Mouse (Mus musculus): ENCODE data around the gene Pou2f2.

The Pou2f2 gene

DNA sequence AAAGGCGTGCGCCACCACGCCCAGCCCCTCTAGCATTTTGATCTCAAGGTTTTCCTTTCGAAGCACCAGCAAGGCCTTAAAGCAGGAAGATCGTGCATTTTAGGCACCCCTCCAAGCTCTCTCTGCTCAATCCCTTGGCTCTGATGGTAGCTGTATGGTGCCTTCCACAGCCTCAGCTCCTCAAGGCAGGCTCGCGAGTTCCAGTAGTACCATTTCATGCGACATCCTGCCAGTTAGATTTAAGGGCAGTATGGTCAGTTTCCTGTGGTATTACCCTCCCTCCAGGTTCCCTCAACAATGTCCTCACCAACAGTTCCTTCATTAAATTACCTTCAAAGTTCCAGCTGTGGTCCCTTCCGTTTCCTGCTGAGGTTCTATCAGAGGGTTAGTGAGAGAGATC lies 16.6 kb upstream of the Pou2f2 start:
- no peak for DNase-seq (ENCODE audit: extremely low spot score, low read depth, low spot score)

DNA sequence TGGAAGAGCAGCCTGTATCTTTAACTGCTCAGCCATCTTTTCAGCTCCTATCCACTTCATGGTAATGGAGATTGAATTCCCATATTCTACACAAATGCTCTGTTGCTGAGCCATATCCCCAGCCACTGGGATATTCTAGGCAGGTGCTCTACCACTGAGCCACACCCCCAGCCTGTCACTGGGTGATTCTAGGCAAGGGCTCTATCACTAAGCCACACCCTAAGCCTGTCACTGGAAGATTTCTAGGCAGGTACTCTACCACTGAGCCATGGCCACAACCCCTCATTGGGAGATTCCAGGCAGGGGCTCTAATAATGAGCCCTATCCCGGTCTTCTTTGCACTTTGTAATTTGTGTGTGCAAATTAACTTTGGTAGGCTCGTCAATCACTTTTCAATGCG lies 15.6 kb upstream of the Pou2f2 start:
- no peak for DNase-seq (ENCODE audit: extremely low spot score, low read depth, low spot score)

DNA sequence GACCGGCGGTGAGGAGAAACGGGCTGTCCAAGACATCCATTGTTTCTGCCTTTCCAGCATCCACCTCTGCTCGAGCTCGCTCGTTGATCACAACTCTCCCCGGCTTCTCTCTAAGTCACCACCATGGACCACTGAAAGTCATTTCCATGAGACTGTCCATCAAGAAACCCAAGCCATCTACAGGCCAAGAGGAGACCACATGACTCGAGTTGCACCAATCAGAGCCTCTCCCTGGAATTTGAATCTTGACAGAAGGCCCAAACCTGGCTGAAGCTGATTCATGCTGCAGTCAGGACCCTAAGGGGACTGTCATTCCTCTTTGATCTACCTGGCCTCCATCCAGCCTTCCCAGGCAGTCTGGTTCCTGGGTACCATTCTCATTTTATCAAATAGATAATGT lies 12.6 kb upstream of the Pou2f2 start:
- DNase-seq (ENCODE audit: extremely low spot score, low read depth, low spot score) = no peak

DNA sequence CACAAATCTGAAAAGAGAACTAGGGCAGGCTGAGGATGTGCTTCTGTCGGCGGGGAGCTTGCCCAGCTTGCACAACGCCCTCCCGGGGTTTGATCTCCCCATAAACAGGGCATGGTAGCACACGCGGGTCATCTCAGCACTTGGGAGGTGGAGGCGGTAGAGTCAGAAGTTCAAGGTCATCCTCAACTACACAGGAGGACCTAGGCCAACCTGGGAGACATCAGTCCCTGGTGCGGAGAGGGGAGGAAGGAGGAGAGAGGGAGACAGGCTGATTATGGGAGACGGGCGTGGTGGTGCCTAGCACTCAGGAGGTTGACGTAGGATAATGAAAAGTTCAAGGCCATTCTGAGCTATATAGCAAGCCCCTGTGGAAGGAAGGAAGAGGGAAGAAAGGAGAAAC lies 11.3 kb upstream of the Pou2f2 start:
- no peak for DNase-seq (ENCODE audit: extremely low spot score, low read depth, low spot score)

DNA sequence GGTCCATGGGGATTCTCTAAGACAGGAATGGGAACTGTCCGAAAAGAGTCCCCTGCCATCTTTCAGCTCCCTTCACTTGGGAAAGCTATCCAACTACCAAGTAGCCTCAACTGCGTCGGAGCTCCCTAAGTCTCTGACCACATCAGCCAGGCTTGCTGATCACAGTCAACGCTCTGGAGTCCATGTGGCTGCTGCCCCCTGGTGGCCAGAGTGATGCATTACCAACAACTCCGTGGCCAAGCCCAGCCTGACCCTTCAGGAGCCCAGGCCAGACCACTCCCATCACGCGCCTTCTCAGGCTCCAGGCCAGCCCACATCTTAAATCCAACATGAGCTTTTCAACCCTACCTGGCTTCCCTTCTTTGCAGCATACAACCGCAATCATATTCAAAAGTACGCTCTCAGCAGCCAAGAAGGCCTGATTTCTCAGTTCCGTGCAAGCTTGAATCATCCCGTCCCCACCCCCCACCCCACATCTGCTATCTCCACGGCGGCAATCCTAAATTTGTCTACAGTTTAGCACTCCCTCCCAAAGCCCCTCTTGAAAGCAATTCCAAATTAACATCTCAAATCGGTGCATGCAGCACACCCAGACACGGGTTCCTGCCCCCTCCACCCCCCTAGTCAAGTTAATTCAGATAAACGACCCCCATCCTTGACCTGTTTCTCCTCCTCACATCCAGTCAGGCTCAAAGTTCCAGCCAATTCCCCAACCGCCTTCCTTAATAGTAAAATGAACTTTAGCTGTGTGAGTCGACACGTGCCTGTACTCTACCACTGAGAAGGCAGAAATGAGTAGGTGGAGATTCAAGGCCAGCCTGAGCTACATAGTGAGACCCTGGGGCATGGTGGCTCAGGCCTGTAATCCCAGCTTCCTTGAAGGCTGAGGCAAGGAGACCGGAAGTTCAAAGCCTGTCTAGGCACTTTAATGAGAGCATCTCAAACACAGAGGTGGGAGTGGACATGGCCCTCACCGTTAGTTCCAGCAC lies 8.4 kb upstream of the Pou2f2 start:
- peak; percentile 75 for DNase-seq (ENCODE audit: extremely low spot score, low read depth, low spot score)

DNA sequence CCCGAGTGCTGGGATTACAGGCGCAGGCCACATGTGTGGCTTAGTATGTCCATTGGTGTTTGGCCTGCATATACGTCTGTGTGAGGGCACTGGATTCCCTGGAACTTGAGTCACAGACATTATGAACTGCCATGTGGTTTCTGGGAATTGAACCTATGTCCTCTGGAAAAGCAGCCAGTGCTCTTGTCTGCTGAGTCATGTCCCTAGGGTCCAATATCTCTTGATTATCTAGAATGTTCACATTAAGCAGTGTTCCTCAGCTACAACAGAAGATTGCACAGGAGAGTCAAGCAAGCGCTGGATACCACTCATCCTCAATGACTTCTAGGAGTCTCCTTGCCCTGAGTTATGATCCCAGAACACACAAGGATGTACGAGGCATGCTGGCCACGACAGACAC lies 4.6 kb upstream of the Pou2f2 start:
- DNase-seq (ENCODE audit: extremely low spot score, low read depth, low spot score) = no peak

DNA sequence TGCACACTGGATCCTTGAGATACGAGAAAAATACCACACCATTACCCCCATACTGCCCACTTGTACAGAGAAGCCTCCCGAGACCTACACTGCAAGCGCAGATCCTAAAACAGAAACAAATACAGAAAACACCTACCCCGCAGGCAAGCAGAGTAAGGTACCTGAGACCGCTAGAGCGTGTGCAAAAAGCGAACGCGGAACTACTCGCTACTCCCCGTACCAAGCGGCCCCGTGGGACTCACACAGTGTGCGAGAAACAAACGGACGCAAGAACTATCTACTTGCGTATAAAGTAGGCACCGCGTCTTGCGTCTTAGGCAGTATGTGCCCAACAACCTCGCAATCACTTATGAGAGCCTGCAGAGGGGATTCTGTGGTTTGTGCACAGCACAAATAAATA lies 2.3 kb upstream of the Pou2f2 start:
- DNase-seq (ENCODE audit: extremely low spot score, low read depth, low spot score) = no peak

DNA sequence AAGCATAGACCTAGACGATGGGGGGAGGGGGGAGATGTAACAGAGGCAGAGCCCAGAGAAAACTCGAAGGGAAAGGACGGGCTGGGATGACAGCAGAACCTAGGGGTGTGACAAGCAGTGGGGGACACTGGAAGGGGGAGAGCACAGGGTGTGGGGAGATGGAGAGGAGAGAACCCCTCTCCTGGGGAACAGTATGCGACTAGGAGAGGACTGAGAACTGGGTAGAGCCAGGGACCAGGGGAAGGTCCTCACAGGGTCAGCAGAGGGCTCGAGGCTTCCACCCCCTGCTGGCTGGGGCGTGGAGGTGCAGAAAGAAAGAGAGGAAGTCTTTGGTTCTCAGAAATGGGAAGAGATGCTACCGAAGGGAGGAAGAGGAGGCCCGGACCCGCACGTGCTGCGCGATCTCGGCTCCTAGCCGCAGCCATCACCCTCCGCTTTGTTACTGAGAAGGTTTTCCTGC lies 1.8 kb upstream of the Pou2f2 start:
- DNase-seq (ENCODE audit: extremely low spot score, low read depth, low spot score) = no peak

DNA sequence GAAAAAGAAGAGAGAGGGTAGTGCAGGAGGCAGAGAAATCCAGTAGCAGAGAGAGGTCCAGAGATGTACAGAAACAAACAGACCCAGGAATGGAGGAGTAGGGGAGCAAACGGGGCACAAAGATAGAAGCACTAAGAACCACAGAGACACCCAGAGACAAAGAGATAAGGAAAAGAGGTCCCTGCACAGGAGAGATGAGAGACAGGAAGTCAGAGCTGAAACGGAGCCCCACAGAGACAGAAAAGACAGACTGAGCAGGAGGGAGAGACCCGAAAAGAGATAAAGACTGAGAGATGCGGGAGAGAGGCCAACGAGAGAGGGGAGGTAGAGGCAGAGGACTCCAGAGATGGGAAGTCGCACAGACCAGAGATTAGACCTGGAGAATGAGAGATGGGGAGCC lies 986 bp upstream of the Pou2f2 start:
- no peak for DNase-seq (ENCODE audit: extremely low spot score, low read depth, low spot score)

DNA sequence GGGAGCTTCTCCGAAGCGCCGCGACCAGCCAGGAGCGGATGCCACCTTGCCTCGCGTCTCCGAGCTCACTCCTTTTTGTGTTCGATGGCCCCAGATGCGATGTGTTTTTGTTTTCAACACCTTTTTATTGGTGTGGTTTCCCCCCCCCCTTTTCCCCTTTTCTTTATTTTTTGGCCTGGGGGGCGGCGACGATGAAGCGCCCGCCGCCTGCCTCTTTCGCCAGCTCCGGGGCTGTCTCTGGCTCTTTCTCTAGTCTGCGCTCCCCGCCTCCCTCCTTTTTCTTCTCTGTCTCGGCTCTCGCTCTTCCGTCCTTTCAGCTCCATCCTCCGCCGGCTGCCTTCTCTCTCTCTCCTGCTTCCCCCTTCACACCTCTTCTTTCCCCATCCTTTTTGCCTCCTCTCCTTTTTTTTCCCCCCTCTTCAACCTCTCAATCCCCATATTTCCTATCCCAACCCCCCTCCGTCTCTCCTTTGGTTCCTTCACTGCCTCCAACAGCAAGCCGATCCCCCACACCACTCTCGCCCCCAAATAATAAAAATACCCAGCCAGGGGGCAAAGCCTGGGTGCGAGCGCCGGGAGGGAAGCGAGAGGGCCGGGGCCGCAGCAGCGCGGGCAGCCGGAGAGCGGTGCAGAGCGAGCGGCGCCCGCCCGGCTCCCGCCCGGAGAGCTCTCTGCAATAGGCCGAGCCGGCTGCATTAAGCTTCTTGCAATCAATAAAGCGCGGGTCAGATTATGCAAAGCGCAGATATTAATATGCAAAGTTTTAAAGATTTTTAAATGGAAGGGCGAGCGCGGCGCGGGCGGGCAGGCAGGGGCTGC lies 530 bp downstream of the Pou2f2 start:
- no peak for DNase-seq (ENCODE audit: extremely low spot score, low read depth, low spot score)

DNA sequence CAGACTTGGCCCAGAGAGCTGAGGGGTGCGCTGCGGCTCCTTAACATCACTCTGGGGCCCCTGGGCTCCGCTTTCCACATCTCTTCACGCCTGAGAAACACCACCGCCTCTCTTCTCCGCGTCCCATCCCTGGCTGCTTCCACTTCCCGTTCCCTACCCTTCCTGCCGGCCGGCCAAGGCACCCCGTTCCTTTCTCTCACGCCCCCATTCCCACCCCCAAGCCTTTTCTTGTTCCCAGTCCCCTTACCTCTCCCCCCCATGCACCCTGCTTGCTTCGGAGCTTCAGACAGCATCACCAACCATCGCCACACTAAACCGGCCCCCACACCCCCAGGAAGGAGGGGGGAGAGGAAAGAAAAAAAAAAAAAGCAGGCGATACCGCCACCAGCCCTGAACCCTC lies 1.2 kb downstream of the Pou2f2 start:
- no peak for DNase-seq (ENCODE audit: extremely low spot score, low read depth, low spot score)

DNA sequence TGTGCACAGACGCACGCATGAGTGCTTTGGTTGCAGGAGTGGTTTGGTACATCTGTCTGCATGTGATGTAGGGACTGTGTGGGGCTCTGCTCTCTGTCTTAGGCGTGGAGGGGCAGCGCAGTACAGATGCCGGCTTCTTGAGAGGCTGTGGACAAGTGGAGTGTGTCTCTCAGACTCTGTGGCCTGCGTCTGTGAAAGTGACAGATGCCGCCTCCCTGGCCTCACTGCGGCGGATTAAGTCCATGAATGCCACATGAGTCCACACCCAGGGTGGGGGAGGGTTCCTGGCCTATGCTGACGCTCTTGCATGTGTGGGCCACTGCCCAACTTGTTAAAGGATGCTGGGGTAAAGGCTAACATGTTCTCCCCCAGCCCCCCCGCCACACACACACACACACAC lies 5.2 kb downstream of the Pou2f2 start:
- DNase-seq (ENCODE audit: extremely low spot score, low read depth, low spot score) = no peak

DNA sequence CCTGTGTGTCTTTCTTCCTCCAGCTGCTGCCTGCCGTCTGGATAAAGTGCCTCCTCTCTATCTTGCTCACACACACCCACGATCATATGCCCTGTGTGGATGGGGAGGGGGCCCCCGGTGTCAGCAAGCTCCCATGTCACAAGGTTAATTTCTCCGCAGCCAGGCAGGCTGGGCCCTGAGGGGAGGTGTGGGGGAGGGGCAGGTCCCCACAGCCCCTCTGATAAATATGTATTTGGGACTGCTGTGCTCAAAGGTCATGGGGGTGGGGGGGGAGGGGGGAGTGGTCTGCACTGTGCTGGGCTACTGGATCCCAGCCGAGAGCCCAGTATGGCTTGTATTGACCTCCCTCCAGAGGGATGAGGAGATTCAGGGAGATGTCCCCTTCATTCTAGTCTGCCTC lies 6.9 kb downstream of the Pou2f2 start:
- no peak for DNase-seq (ENCODE audit: extremely low spot score, low read depth, low spot score)

DNA sequence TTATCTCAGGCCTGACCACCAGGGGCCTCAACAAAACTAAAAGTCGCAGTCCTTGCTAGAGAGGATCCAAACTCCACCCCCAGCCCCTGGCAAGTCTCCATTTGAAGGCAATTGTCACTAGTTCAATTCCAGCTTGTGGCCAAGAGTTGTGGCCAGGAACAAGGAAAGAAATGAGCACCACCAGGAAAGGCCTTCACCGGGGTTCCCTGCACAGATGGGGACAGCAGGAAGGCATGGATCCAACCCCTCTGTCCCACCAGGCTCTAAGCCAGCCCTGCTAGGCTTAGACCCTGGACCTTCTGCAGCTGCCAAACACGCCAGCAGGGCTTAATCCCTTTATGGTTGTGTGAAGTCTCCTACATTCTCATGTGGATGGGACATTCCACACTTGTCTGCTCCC lies 8.9 kb downstream of the Pou2f2 start:
- no peak for DNase-seq (ENCODE audit: extremely low spot score, low read depth, low spot score)

DNA sequence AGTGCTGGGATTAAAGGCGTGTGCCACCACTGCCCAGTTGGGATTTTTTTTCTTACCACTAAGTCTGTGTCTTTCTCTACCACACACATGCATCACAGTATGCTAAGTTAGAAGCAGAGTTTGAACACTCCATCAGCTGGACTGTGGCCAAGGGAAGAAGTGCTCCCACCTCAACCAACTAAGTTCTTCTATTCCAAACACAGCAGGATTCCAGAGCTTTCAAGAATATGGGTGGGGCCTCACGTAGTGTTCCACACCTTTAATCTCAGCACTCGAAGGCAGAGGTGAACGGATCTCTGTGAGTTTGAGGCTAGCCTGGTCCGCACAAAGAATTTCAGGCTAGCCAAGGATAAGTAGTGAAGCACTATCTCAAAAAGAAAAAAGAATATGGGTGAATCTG lies 13.4 kb downstream of the Pou2f2 start:
- DNase-seq (ENCODE audit: extremely low spot score, low read depth, low spot score) = no peak

DNA sequence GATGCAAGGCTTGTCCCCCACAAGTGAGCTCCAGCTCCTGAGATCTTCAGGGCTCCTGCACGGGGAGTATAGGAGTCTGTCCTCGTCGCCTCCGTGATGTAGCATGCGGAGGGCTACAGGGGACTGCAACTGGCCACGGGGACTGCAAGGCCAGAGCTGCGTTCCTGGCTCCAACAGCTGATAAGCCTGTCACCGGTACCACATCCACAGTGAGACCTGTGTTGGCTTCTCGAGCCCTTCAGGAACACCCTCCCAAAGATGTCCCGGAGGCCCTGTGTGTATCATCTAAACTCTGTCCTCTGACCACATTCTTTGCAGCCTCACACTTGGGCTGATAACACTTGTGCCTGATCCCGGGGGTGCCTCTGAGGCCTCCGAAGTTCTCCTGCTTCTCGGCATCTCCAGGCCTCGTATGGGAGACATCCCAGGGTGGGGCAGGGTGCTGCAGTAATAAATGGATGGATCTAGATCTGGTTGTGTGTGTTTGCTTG lies 23.3 kb downstream of the Pou2f2 start:
- no peak for DNase-seq (ENCODE audit: extremely low spot score, low read depth, low spot score)

DNA sequence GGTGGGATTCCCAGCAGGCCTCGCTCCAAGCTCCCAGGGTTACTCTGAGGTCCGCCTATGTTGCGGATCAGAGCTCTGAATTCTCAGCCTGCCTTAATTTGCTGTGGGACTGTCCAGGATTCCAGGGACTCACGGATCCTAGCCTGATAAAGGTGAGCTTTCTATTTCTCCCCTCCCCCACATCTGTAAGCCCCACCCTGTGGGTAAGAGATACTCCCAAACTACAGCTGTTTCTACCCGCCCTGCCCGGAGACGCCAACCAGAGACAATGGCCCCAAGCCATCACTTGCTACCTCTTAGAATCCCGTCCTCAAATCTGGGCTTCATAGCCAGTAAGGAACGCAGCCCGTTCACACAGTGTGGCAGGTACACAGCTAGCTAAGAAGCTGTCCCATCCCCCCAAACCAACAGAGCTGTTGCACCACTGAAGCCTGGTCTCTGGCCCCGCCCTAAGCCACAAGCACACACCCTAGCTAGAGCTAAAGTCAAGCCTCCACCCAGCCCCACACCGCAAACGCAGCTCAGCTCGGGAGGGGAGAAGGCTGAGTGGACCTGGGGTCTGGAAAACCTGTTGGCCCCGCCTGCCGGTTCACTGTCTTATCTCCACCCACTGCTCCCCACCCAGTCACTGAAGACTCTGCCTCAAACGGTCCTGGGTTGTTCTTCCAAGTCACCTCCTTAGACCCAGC lies 23.9 kb downstream of the Pou2f2 start:
- DNase-seq (ENCODE audit: extremely low spot score, low read depth, low spot score) = no peak

DNA sequence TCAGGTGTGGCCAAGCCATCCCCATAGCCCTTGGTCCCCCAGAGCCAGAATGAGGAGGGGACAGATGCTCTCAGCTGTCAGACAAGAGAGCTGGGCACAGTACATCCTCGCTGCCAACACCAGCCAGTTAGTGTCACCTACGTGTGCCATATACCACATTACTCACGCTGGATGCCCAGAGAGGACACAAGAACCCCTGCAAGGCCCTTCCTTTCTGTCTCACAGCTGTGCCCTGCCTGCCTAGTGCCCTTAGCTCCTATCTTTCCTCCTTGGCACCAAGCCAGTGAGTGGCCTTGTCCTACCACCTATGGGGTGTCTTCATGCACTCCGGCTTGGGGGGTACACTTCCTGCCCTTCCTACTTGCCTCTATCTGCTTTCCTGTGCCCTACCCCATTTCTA lies 24.9 kb downstream of the Pou2f2 start:
- DNase-seq (ENCODE audit: extremely low spot score, low read depth, low spot score) = no peak

DNA sequence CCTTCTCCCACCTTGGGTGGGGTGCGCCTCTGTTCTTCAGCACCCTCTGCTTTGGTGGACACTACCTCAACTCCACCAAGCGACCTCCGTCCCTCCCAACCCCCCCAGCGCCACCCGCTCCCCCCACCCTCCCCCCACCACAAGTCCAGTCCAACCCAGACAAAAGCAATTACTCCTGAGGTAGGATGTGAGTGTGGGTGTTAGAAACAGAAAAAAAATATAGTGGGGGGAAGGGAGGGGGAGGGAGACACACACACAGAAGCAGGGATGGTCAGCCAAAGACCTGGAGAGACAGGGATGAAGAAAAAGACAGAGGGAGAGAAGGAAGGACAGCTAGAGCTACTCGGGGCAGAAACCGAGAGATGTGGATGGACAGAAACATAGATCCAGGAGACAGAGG lies 25.7 kb downstream of the Pou2f2 start:
- no peak for DNase-seq (ENCODE audit: extremely low spot score, low read depth, low spot score)

DNA sequence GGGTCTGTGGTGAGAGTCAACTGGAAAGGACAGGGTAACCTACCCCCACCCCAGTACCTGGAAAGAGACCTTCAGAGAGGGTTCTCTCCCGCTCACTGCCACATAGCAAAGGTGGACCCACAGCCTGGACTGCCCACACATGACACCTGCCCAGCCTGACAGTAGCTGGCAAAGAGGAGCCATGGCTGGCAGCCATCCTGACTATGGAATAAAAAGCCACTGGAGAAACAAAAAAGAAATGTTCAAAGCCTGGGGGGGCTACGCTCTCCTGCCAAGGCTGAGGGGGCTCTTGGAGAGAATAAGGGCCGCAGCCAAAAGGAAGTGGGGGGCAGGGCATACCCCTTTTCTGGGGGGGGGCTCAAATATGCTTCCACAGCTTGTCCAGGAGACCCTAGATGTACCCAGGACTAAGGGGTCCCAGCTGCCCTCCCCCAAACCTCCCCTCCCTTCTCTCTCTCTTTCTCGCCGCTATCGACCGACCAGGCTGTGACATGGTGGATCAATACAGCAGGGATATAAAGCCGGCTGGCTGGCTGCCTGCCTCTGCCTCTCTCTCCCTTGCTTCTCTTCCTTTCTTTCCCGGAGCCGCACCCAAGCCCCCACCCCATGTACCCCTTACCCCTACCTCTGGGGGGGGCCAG lies 27.5 kb downstream of the Pou2f2 start:
- no peak for DNase-seq (ENCODE audit: extremely low spot score, low read depth, low spot score)

DNA sequence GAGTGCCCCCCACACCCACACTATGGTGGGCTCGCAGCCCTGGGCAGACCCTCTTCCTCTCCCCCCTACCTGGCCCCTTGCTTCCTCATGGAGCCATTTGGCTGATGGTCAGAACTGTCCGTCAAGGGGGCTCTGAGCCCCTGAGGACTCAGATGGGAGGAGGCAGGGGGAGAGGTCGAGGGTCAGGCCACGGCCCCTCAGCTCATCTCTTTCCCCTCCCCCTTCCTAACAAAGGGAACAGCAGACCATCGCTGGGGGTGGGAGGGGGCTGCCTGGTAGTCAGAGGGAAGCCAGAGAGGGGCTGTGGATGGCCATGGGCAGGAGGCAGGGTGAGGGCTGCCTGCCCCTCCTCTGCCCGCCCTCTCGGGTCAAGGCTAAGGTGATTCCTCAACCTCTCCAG lies 28.5 kb downstream of the Pou2f2 start:
- no peak for DNase-seq (ENCODE audit: extremely low spot score, low read depth, low spot score)
